Mouse (Mus musculus): Measurements from ENCODE around the gene Mindy1. TPM values are rescaled to one million over a fixed set of nuclear protein-coding genes. Genes with fewer than 3 reads are reported as not detected.
"Not testable (repeated sequence)": the region's sequence is repeated elsewhere in the genome, so short reads cannot be mapped to it uniquely, and the experiment has no call there.

Gene Mindy1
- polyA plus RNA-seq, 1 experiment from 2014 or later, result 72.6 TPM

DNA sequence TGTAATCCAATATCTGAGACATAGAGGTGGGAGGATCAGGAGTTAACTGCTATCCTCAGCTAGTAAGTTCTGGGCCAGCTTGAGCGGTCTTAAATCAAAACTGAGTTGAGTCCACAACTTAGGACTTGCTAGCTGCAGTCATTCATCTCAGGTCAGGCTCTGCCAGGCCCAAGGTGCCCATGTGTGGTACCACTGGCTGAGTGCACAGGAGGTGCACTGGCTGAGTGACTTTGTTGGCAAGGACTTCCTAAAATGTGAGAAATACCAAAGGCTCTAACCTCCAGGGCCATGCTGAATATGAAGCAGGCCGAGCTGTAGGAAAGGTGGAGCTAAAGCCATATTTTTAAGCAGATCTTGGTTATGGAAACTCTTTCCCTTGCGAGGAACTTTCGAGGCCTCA lies 56.2 kb downstream of the Mindy1 start:
- peak; percentile 10 for DNase-seq (ENCODE audit: low spot score)
- H3K27me3 ChIP-seq (ENCODE audit: insufficient read depth, low read length), result no peaks in the 10 kb centered on the region
- WGBS, result 85% methylated on average over 4 of the region's 4 CpGs
- H3K4me3 ChIP-seq (replicated peaks; ENCODE audit: low read depth, low read length), result no peak overlapping the region
- no peak for TF ChIP-seq CTCF (IDR thresholded peaks at IDR 0.05; ENCODE audit: low read depth)
- peaks cover 72% of the 10 kb centered on the region for H3K36me3 ChIP-seq (ENCODE audit: insufficient read depth, low read length)
- H3K9me3 ChIP-seq (replicated peaks; ENCODE audit: low read length), result no peaks in the 10 kb centered on the region
- no peak overlapping the region for H3K27ac ChIP-seq
- H3K9ac ChIP-seq (ENCODE audit: low read depth, low read length), result no peak overlapping the region
- no peak for ATAC-seq (replicated peaks; ENCODE audit: low FRiP score, low read depth)
- no peak overlapping the region for H3K4me2 ChIP-seq (ENCODE audit: low read length)
- H3K4me1 ChIP-seq (replicated peaks; ENCODE audit: insufficient read depth, low read length), result no peaks in the 10 kb centered on the region

- Histone ChIP-seq H3K27ac (no peak overlapping the region), H3K27me3 (ENCODE audit: insufficient read depth, low read length) (no peaks in the 10 kb centered on the region), H3K4me2 (ENCODE audit: low read length) (no peak overlapping the region), H3K9ac (ENCODE audit: low read depth, low read length) (no peak overlapping the region), H3K4me3 (replicated peaks; ENCODE audit: low read depth, low read length) (no peak overlapping the region), H3K4me1 (replicated peaks; ENCODE audit: insufficient read depth, low read length) (no peaks in the 10 kb centered on the region), H3K36me3 (ENCODE audit: insufficient read depth, low read length) (peaks cover 72% of the 10 kb centered on the region), H3K9me3 (replicated peaks; ENCODE audit: low read length) (no peaks in the 10 kb centered on the region)
- 91% methylated on average over 4 of the region's 4 CpGs for WGBS
- ATAC-seq (replicated peaks; ENCODE audit: low FRiP score, low read depth) (no peak), DNase-seq (ENCODE audit: low spot score) (no peak)
- no peak for TF ChIP-seq CTCF (IDR thresholded peaks at IDR 0.05; ENCODE audit: low read depth)
Observed at GRCm38 (mm10) chr3:95338251-95338650, 57.1 kb downstream of the Mindy1 start.

DNA sequence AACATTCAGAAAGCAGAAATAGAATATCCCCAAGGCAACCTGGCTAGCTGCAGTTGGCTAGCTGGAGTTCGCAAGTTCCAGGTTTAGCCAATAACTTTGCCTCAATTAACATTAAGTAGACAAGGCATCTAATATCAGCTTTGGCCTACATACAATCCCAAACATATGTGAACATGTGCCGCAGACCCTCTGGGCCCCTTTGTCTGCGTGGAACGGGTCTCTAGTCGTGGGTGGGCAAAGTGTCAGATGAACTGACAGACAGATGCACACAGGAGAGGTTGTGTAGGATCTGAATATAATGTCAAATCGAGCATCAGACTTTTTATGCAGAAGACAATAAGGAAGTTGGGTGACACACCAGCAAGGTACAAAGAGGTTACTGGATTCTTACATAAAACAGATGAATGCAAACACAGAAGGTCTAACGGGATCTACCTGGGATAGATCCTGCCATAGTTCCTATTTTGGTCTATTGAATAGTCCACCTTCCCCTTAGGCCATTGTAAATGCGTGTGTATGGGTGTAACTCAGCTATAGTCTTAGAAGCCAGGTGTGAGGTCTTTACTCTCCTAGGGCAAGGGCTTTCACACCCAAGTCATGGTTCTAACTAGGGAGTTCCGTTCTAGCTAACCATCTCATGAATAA lies 62.3 kb downstream of the Mindy1 start:
- H3K9me3 ChIP-seq (replicated peaks; ENCODE audit: low read length); H3K9ac ChIP-seq (ENCODE audit: low read depth, low read length); H3K4me2 ChIP-seq (ENCODE audit: low read length); H3K4me1 ChIP-seq (replicated peaks; ENCODE audit: insufficient read depth, low read length); H3K27ac ChIP-seq; ATAC-seq (replicated peaks; ENCODE audit: low FRiP score, low read depth); H3K4me3 ChIP-seq (replicated peaks; ENCODE audit: low read depth, low read length); H3K27me3 ChIP-seq (ENCODE audit: insufficient read depth, low read length); DNase-seq (ENCODE audit: low spot score): not testable (repeated sequence)
- WGBS, result 96% methylated on average over 9 of the region's 9 CpGs
- H3K36me3 ChIP-seq (ENCODE audit: insufficient read depth, low read length), result peaks cover 74% of the 10 kb centered on the region

Other genes starting within 250 kb of the Mindy1 start
- 214 and 231 TPM in 2 replicates for gene Psmd4, start 238.7 kb upstream of the Mindy1 start, polyA plus RNA-seq (2015; fragmentation: Nextera tagmentation; extraction: Ambion mirVana)
- gene Pip5k1a, start 174.4 kb upstream of the Mindy1 start, polyA plus RNA-seq (2015; fragmentation: Nextera tagmentation; extraction: Ambion mirVana), result 17.8 and 19.8 TPM in 2 replicates
- 116 and 120 TPM in 2 replicates for gene Vps72, start 170.3 kb upstream of the Mindy1 start, polyA plus RNA-seq (2015; fragmentation: Nextera tagmentation; extraction: Ambion mirVana)
- gene Tmod4, start 156.9 kb upstream of the Mindy1 start, polyA plus RNA-seq (2015; fragmentation: Nextera tagmentation; extraction: Ambion mirVana), result 0.69 and 0.83 TPM in 2 replicates
- 63.0 and 63.5 TPM in 2 replicates for gene Scnm1, start 147.3 kb upstream of the Mindy1 start, polyA plus RNA-seq (2015; fragmentation: Nextera tagmentation; extraction: Ambion mirVana)
- 14.4 and 15.2 TPM in 2 replicates for gene Lysmd1, start 147.3 kb upstream of the Mindy1 start, polyA plus RNA-seq (2015; fragmentation: Nextera tagmentation; extraction: Ambion mirVana)
- 2.8 and 3.6 TPM in 2 replicates for gene Tnfaip8l2, start 139.0 kb upstream of the Mindy1 start, polyA plus RNA-seq (2015; fragmentation: Nextera tagmentation; extraction: Ambion mirVana)
- 1.8 and 2.9 TPM in 2 replicates for gene Sema6c, start 120.9 kb upstream of the Mindy1 start, polyA plus RNA-seq (2015; fragmentation: Nextera tagmentation; extraction: Ambion mirVana)
- 4.5 and 5.4 TPM in 2 replicates for gene Gabpb2, start 63.4 kb upstream of the Mindy1 start, polyA plus RNA-seq (2015; fragmentation: Nextera tagmentation; extraction: Ambion mirVana)
- gene Cdc42se1, start 52.6 kb upstream of the Mindy1 start, polyA plus RNA-seq (2015; fragmentation: Nextera tagmentation; extraction: Ambion mirVana), result 98.5 and 102 TPM in 2 replicates
- 11.2 and 11.8 TPM in 2 replicates for gene Mllt11, start 49.2 kb upstream of the Mindy1 start, polyA plus RNA-seq (2015; fragmentation: Nextera tagmentation; extraction: Ambion mirVana)
- gene Gm128, start 39.7 kb upstream of the Mindy1 start, polyA plus RNA-seq (2015; fragmentation: Nextera tagmentation; extraction: Ambion mirVana), result 1.2 and 1.3 TPM in 2 replicates
- 0.82 and 1.6 TPM in 2 replicates for gene Bnipl, start 30.2 kb upstream of the Mindy1 start, polyA plus RNA-seq (2015; fragmentation: Nextera tagmentation; extraction: Ambion mirVana)
- 20.1 and 20.3 TPM in 2 replicates for gene Prune1, start 731 bp downstream of the Mindy1 start, polyA plus RNA-seq (2015; fragmentation: Nextera tagmentation; extraction: Ambion mirVana)
- 9.9 and 10.1 TPM in 2 replicates for gene Anxa9, start 25.8 kb downstream of the Mindy1 start, polyA plus RNA-seq (2015; fragmentation: Nextera tagmentation; extraction: Ambion mirVana)
- 172 and 186 TPM in 2 replicates for gene Cers2, start 33.4 kb downstream of the Mindy1 start, polyA plus RNA-seq (2015; fragmentation: Nextera tagmentation; extraction: Ambion mirVana)
- gene Setdb1, start 75.9 kb downstream of the Mindy1 start, polyA plus RNA-seq (2015; fragmentation: Nextera tagmentation; extraction: Ambion mirVana), result 22.2 and 23.2 TPM in 2 replicates
- 0.22 and 0.26 TPM in 2 replicates for gene 4930558C23Rik, start 121.5 kb downstream of the Mindy1 start, polyA plus RNA-seq (2015; fragmentation: Nextera tagmentation; extraction: Ambion mirVana)
- gene Arnt, start 153.0 kb downstream of the Mindy1 start, polyA plus RNA-seq (2015; fragmentation: Nextera tagmentation; extraction: Ambion mirVana), result 21.6 and 26.7 TPM in 2 replicates
- 10.5 and 11.3 TPM in 2 replicates for gene Ctsk, start 217.9 kb downstream of the Mindy1 start, polyA plus RNA-seq (2015; fragmentation: Nextera tagmentation; extraction: Ambion mirVana)
- 22.1 and 24.0 TPM in 2 replicates for gene Ctss, start 245.4 kb downstream of the Mindy1 start, polyA plus RNA-seq (2015; fragmentation: Nextera tagmentation; extraction: Ambion mirVana)

Measured in kidney, postnatal 0 days (tissue).